Mouse (Mus musculus): ENCODE data around the gene Sv2c.

Gene Sv2c

DNA sequence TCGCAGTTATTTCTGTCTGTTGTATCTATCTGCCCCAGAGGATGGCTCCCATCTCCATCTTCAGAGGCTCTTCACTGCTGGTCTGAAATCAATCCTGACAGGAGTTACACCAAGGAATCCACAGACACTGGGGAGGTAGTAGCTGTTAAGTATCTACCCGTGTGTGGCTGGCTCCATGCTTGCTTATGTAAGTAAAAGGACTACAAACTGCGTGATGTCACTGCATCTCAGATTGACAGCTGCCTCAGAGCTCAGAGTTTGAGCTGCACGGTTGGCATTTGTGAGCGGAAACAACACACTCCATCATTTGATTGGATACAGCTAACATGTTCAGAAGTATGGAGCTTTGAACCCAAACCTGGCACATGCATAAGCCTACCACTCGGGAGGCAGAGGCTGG, 187.8 kb downstream of the Sv2c start:
- no peak for DNase-seq (ENCODE audit: low spot score in 2 of 2)

DNA sequence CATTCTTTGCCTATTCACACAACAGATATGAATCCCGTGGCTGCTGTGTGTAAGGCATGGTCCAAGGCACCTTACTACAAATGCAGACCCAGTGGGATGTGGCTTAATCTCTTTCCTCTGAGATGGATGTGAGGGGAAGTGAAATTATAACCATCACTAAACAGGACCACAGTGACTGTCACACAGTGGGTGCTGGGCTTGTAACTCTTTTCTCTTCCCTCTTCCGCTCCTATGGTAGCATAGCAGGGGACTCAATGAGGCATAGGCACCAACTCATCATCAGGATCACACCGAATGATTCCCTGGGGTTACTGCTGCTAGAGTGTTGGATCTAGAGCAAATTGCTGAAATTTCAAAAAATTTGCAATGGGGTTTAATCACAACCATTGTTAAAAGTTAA, 188.5 kb downstream of the Sv2c start:
- DNase-seq (ENCODE audit: low spot score in 2 of 2), result no peak

DNA sequence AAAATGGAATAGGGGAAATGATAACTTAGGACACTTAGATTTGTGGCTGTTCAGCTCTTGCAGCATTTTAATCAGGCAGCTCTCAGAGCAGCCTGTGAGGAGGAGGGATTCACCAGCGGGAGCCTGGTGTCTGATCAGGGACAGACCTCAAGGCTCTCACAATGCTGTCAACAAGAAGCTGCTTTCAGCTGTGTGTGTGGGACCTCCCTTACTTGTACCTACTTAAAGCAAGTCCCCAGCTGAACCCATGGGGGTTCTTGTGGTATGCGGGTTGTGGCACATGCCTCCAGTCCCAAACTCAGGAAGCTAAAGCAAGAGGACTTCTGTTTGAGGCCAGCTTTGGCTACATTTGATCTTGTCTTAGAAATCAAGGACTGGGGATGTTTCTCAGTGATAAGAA, 189.8 kb downstream of the Sv2c start:
- DNase-seq (ENCODE audit: low spot score in 2 of 2), result peak in 1 of 2 experiments; percentile 38

DNA sequence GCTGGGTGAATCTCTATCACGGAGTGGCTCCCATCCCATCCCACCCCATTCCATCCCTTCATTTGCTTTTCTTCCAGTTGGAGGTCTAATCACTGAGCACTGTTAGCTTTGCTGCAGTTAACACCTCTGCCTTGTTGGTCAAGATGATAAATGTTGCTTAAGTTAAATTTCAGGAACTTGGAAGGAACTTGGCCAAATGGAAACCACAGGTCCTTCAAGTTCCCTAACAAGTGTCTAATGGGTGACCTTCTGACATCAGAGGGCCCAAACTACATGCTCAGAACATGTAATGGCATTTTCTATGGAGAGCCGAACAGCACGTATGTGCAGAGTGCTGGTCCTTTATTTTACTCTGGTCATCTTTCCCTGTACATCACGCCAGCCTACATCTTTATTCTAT, 190.5 kb downstream of the Sv2c start:
- DNase-seq (ENCODE audit: low spot score in 2 of 2), result no peak

DNA sequence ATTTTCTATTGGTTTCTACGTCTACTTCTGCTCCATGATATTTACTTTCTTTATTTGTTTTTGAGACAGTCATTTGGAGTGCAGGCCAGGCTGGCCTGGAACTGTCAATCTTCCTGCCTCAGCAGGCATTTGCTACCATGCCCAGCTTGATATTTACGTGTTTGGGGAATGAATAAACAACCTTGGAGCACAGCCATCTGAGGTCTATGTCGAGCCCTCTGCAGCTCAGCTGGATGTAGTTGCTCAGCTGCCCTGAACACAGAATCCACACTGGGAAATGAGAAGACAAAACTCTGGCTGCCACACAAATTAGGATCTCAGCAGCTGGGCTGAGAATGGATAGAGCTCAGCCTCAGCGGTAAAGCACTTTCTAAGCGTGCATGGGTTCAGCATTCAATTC, 191.6 kb downstream of the Sv2c start:
- no peak for DNase-seq (ENCODE audit: low spot score in 2 of 2)

DNA sequence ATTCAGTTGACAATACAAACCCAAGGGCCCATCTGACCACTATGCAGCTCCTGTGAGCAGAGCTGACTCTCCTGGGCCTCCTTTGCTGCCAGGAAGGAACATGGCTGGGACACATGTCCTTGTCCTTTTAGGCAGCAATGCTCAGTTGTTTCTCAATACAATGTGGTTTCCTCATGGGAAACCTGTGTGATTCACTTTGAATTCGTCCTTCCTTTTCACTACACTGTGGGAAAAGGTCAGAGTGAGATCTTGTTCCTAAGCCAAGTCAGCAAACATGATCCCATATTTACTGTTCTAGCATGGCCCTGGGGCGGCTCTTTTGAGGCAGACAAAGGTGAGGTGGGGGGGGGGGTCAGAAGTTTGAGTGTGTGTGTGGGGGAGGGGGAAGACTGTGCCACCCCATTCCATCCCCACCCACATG, 208.2 kb downstream of the Sv2c start:
- no peak for DNase-seq (ENCODE audit: low spot score in 2 of 2)

DNA sequence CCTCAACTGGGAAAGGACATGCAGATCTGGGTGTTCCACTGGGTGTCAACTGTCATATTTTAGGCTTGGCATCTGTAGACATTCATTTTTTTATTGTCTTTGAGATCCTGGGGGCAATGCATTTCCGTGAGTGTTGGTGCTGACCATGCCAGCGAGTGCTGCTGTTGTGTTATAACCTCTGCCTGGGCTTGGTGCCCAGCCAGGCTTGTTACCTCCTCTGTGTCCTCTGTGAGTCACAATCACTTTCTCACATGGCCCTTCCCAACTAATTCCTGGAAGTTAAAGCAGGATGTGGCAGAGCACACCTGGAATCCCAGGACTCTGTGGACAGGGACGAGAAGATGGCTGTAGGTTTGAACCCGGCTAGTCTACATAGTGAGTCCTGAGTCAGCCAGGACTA, 209.8 kb downstream of the Sv2c start:
- no peak for DNase-seq (ENCODE audit: low spot score in 2 of 2)

DNA sequence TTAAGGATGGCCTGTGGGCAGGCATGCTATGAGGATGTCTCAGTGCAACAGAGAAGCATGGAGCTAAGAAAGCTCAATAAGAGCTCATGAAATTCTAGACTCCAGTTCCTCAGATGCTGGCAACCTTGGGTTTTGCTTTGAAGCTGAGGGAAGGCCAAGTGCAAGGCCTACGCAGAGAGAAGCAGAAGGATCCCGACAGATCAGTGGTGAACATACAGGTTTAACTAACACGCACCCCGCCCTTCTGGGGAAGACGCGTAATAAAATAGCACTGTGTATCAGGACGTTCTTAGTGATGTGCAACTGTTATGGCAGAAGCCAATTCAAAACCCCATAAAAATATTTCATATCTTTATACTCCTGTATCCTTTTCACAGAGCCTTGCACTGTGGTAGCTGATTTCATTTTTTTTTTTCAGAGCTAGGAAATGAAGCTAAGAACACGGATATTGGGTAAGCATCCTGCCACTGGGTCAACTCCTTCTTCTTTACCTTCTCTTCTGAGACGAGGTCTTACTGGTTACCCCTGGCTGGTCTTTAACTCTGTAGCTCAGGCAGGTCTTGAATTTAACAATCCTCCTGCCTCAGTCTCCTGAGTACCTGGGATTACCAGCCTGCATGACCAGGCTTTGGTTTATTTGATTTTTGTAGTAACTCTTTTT, 213.6 kb downstream of the Sv2c start:
- no peak for DNase-seq (ENCODE audit: low spot score in 2 of 2)

DNA sequence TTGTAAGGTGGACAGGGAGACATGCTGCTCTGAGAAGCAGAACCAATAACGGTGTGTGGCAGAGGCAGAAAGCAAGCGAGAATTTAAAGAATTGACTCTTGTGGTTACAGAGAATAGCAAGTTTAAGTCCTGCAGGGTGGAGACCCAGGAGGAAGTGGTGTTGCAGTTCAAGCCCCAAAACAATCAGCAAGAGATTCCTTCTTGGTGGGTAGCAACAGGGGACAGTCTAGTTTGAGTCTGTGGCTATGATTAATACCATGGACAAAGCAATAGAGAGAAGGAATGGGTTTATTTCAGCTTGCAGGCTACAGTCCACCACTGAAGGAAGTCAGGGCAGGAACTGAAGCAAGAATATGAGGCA, 219.4 kb downstream of the Sv2c start:
- no peak for DNase-seq (ENCODE audit: low spot score in 2 of 2)

DNA sequence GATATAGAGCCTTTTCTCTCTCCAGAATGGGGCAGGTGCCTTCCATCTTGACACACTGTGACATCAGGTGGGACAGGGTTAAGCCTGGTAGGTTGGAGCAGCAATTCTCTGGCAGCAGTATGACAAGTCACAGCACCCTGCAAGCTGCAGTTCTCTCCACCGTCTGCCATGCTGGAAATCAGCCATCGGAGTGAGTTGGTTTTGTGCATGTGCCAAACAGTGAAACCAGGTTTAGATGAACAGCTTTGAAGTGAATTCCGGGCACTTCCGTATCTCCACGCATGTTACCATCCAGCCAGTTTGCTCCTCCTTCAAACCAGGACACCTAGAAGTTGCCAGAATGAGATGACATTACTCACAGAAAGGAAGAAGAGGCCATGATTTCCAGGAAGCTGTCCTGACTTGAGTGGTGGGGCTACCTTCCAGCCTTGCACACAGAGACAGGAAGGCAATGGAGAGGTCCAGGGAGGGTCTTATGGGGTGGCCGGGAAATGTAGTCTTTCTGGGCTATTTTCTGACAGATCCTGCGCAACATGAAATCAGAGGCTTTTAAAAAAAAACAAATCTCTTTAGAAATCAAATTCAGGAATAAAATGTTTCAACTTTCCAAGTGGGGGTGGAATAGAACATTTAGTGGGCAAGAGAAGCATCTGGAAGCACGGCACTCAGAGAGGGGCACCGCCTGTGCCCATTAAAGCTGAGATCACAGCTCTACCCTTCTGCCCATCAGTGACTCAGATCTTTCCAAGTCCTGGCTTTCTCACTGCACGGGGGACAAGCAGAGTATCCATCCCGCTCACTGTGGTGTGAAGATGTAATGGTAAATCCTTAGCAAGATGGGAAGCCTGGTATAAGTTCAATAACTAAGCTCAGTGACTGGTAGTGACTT, 220.0 kb downstream of the Sv2c start:
- peak; percentile 28 to 48 for DNase-seq (ENCODE audit: low spot score in 2 of 2)

DNA sequence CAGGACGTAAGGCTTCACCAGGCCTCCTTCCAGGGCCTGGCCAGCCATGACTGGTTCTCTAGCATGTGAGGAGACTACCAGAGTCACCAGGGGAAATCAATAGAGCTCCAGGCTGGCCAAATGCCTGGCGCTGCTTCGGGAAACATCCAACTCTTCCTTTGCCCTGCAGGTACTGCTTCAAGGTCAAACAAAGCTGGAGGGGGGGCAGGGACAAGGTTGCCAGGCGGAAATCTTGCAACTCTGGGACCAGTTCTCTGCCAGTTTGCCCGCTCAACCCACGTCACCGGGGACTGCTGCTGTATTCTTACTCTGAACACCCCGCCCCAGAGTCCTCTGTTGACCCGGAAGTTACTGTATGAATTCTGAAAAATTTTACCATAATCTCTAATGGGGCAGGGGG, 222.1 kb downstream of the Sv2c start:
- no peak for DNase-seq (ENCODE audit: low spot score in 2 of 2)

DNA sequence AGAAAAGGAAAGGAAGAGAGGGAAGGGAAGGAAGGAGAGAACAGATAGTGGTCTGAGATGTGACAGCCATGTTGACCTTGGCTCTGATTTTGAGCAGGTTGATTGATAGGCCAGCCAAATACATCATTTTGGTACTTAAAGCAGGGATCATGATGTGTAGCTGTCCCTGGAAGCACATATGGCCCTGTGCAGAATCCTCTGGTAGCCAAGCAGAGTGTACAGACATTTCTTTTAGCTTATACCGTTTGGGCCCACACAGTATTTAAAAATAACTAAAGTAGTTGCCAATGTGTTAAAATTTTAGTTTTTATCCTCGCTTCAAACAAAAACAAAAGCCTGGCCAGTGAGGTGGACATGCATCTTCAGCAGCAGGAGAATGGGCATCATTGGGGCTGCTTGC, 223.1 kb downstream of the Sv2c start:
- DNase-seq (ENCODE audit: low spot score in 2 of 2), result no peak
